Mouse (Mus musculus) liver, adult 2 months (tissue): ENCODE measurements at regions not wholly inside any gene's neighbourhood (a gene's known extent, or its start where the extent isn't known, plus 50 kb on each side); places are given as distances from the start of the nearest gene placed in this dataset.

Experiments
- CTCF ChIP-seq: fragments of 200-500 bp; IDR thresholded peaks from 2 replicates; pipeline ENCODE4 v1.5.1; 2011; ENCODE audit warnings: low read depth, low read length, control low read depth
- POLR2A ChIP-seq: fragments of 200-500 bp; IDR thresholded peaks from 2 replicates; pipeline ENCODE4 v1.6.1; 2011; ENCODE audit warnings: low read length, control low read depth; ENCODE audit not compliant: insufficient read depth; ENCODE audit errors: extremely low read depth

- TF ChIP-seq POLR2A = no peak
- no peak for TF ChIP-seq CTCF
Measured at GRCm38 (mm10) chr2:79540384-79540783, 83.8 kb upstream of the Cerkl start.
